Mouse (Mus musculus): Measurements from ENCODE around the gene Pnmal2. TPM values are rescaled to one million over a fixed set of nuclear protein-coding genes. Genes with fewer than 3 reads are reported as not detected.

The Pnmal2 gene
- polyA plus RNA-seq, 1 experiment from 2014 or later = 146 TPM

- no peaks in the 10 kb centered on the region for H3K9me3 ChIP-seq (ENCODE audit: control insufficient read depth, low read length)
- peak overlapping the region; percentile 1; the same call in 1 of the 2 replicates for H3K9ac ChIP-seq (ENCODE audit: low read depth, low read length)
- H3K27ac ChIP-seq (ENCODE audit: low read depth, low read length) = peak overlapping the region; percentile 66
- 28% methylated on average over 7 of the region's 7 CpGs for WGBS
- H3K4me2 ChIP-seq (ENCODE audit: low read length) = peak overlapping the region; percentile 27
- no peak overlapping the region for H3K4me3 ChIP-seq (ENCODE audit: low read length)
- no peaks in the 10 kb centered on the region for H3K36me3 ChIP-seq (ENCODE audit: control insufficient read depth, insufficient read depth, low read length)
- no peaks in the 10 kb centered on the region for H3K27me3 ChIP-seq (replicated peaks; ENCODE audit: control insufficient read depth, insufficient read depth, low read length)
- peak; percentile 27 for ATAC-seq
- H3K4me1 ChIP-seq (ENCODE audit: control insufficient read depth, insufficient read depth, low read depth, low read length) = peaks cover 44% of the 10 kb centered on the region
Observed at GRCm38 (mm10) chr7:16987541-16988149, 43.2 kb downstream of the Pnmal2 start.

- Histone ChIP-seq H3K27ac (ENCODE audit: low read depth, low read length) (peak overlapping the region; percentile 48; the same call in 1 of the 2 replicates), H3K9me3 (ENCODE audit: control insufficient read depth, low read length) (no peaks in the 10 kb centered on the region), H3K9ac (ENCODE audit: low read depth, low read length) (no peak overlapping the region), H3K4me3 (ENCODE audit: low read length) (no peak overlapping the region), H3K27me3 (replicated peaks; ENCODE audit: control insufficient read depth, insufficient read depth, low read length) (no peaks in the 10 kb centered on the region), H3K4me1 (ENCODE audit: control insufficient read depth, insufficient read depth, low read depth, low read length) (peaks cover 38% of the 10 kb centered on the region), H3K36me3 (ENCODE audit: control insufficient read depth, insufficient read depth, low read length) (no peaks in the 10 kb centered on the region), H3K4me2 (ENCODE audit: low read length) (no peak overlapping the region)
- no peak; the same call in 1 of the 2 replicates for ATAC-seq
- WGBS = 30% methylated on average over 3 of the region's 3 CpGs
Observed at GRCm38 (mm10) chr7:16988405-16988804, 43.9 kb downstream of the Pnmal2 start.

GRCm38 (mm10) chr7:16990006-16990744, 45.7 kb downstream of the Pnmal2 start:
- Histone ChIP-seq H3K27ac (ENCODE audit: low read depth, low read length) (peak overlapping the region; percentile 59), H3K9ac (ENCODE audit: low read depth, low read length) (peak overlapping the region; percentile 33; the same call in 1 of the 2 replicates), H3K4me2 (ENCODE audit: low read length) (no peak overlapping the region), H3K4me1 (ENCODE audit: control insufficient read depth, insufficient read depth, low read depth, low read length) (peaks cover 30% of the 10 kb centered on the region), H3K9me3 (ENCODE audit: control insufficient read depth, low read length) (no peaks in the 10 kb centered on the region), H3K36me3 (ENCODE audit: control insufficient read depth, insufficient read depth, low read length) (no peaks in the 10 kb centered on the region), H3K27me3 (replicated peaks; ENCODE audit: control insufficient read depth, insufficient read depth, low read length) (no peaks in the 10 kb centered on the region), H3K4me3 (ENCODE audit: low read length) (no peak overlapping the region)
- WGBS = 26% methylated on average over 13 of the region's 15 CpGs
- ATAC-seq = no peak

DNA sequence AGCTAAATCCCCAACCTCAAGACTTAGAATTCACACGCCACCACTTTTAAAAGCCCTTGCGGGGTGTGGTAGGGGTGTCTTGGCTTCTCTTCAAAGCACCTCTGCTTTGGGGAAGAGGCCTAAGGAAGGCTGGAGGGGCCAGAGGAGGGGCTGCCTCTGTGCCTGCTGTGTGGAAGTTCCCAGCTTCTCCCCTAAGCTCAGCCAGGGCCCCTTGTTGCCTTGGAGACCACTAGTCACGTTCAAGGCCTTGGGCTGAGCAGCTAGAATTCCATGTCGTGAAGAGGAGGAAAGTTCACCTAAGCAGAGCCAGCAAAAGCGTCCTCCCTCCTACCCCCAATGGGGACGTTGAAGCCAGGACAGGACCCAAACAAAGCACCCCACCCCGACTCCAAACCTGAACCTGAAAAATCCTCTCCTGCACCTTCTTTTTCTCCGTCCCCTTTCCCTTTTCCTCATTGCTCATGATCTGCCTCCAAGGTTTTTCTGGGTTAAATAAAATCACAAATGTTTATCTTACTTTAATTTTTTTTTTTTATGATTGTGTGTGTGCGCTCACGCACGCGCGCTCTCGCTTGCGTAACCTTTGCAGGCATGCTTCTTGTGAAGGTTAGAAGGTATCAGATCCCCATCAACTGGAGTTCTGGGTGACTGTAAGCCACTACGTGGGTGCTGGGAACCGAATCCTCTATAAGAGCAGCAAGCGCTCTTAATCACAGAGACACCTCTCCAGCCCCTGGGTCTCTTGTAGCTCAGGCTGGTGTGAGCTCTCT, 47.4 kb downstream of the Pnmal2 start:
- peak; percentile 56 for ATAC-seq
- H3K4me1 ChIP-seq (ENCODE audit: control insufficient read depth, insufficient read depth, low read depth, low read length) = peaks cover 27% of the 10 kb centered on the region
- no peaks in the 10 kb centered on the region for H3K27me3 ChIP-seq (replicated peaks; ENCODE audit: control insufficient read depth, insufficient read depth, low read length)
- H3K27ac ChIP-seq (ENCODE audit: low read depth, low read length) = peak overlapping the region; percentile 63
- H3K36me3 ChIP-seq (ENCODE audit: control insufficient read depth, insufficient read depth, low read length) = no peaks in the 10 kb centered on the region
- H3K4me2 ChIP-seq (ENCODE audit: low read length) = no peak overlapping the region
- WGBS = 49% methylated on average over 18 of the region's 18 CpGs
- no peak overlapping the region for H3K9ac ChIP-seq (ENCODE audit: low read depth, low read length)
- no peak overlapping the region for H3K4me3 ChIP-seq (ENCODE audit: low read length)
- H3K9me3 ChIP-seq (ENCODE audit: control insufficient read depth, low read length) = no peaks in the 10 kb centered on the region

DNA sequence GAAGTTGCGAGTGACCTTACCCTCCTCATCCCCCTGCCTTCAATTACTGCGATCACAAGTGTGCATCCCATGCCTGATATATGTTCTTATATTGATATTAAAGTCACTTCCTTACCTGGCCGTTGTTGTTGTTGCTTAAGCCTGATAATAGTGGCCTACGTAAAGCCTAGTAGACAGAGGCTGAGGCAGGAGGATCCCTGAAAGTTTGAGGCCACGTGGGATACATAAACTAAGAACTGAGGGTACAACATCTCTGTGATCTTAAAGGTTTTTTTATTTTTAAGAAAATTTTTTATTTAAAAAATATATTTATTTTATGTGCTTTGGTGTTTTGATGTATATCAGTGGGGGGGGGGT, 47.9 kb downstream of the Pnmal2 start, which contains the start of gene Ccdc8:
TSS of gene Ccdc8 (plus strand) at position 258 of the 357 bp plus-strand sequence.
- Histone ChIP-seq H3K36me3 (ENCODE audit: control insufficient read depth, insufficient read depth, low read length) (no peaks in the 10 kb centered on the region), H3K4me1 (ENCODE audit: control insufficient read depth, insufficient read depth, low read depth, low read length) (peaks cover 24% of the 10 kb centered on the region), H3K9me3 (ENCODE audit: control insufficient read depth, low read length) (no peaks in the 10 kb centered on the region), H3K4me2 (ENCODE audit: low read length) (peak within 1 kb of the TSS; percentile 55), H3K9ac (ENCODE audit: low read depth, low read length) (no peak within 1 kb of the TSS), H3K4me3 (ENCODE audit: low read length) (peak within 1 kb of the TSS; percentile 39), H3K27ac (ENCODE audit: low read depth, low read length) (peak within 1 kb of the TSS; percentile 71), H3K27me3 (replicated peaks; ENCODE audit: control insufficient read depth, insufficient read depth, low read length) (no peaks in the 10 kb centered on the region)
- 97% methylated on average over 5 of the region's 5 CpGs for WGBS
- ATAC-seq = no peak

GRCm38 (mm10) chr7:16993651-16994399, 49.3 kb downstream of the Pnmal2 start:
- peak overlapping the region; percentile 62 for H3K9ac ChIP-seq (ENCODE audit: low read depth, low read length)
- peak; percentile 77 for ATAC-seq
- H3K4me2 ChIP-seq (ENCODE audit: low read length) = peak overlapping the region; percentile 55
- no peaks in the 10 kb centered on the region for H3K36me3 ChIP-seq (ENCODE audit: control insufficient read depth, insufficient read depth, low read length)
- H3K9me3 ChIP-seq (ENCODE audit: control insufficient read depth, low read length) = no peaks in the 10 kb centered on the region
- no peaks in the 10 kb centered on the region for H3K27me3 ChIP-seq (replicated peaks; ENCODE audit: control insufficient read depth, insufficient read depth, low read length)
- H3K4me1 ChIP-seq (ENCODE audit: control insufficient read depth, insufficient read depth, low read depth, low read length) = peaks cover 14% of the 10 kb centered on the region
- H3K27ac ChIP-seq (ENCODE audit: low read depth, low read length) = peak overlapping the region; percentile 71
- WGBS = 6% methylated on average over 27 of the region's 27 CpGs
- H3K4me3 ChIP-seq (ENCODE audit: low read length) = peak overlapping the region; percentile 39

GRCm38 (mm10) chr7:16994400-16994799, 49.9 kb downstream of the Pnmal2 start:
- no peak for ATAC-seq
- peaks cover 14% of the 10 kb centered on the region for H3K4me1 ChIP-seq (ENCODE audit: control insufficient read depth, insufficient read depth, low read depth, low read length)
- WGBS = 18% methylated on average over 20 of the region's 20 CpGs

DNA sequence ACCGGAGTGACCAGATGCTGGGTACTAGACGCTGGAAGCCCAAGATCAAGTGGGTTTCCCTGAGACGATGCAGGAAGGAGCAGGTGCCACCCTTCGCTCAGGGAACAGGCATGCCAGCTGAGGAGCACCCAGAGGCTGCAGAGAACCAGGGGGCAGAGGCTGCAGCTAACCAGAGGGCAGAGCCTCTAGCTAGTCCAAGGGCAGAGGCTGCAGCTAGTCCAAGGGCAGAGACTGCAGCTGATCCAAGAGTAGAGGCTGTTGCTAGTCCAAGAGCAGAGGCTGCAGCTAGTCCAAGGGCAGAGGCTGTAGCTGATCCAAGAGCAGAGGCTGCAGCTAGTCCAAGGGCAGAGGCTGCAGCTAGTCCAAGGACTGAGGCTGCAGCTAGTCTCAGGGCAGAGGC, 50.9 kb downstream of the Pnmal2 start:
- H3K27ac ChIP-seq (ENCODE audit: low read depth, low read length) = no peak overlapping the region
- ATAC-seq = no peak
- 62% methylated on average over 4 of the region's 4 CpGs for WGBS
- no peaks in the 10 kb centered on the region for H3K36me3 ChIP-seq (ENCODE audit: control insufficient read depth, insufficient read depth, low read length)
- peak overlapping the region; percentile 39; the same call in 1 of the 2 replicates for H3K4me3 ChIP-seq (ENCODE audit: low read length)
- H3K4me2 ChIP-seq (ENCODE audit: low read length) = peak overlapping the region; percentile 55
- no peaks in the 10 kb centered on the region for H3K9me3 ChIP-seq (ENCODE audit: control insufficient read depth, low read length)
- peaks cover 13% of the 10 kb centered on the region for H3K4me1 ChIP-seq (ENCODE audit: control insufficient read depth, insufficient read depth, low read depth, low read length)
- peak overlapping the region; percentile 62; the same call in 1 of the 2 replicates for H3K9ac ChIP-seq (ENCODE audit: low read depth, low read length)
- H3K27me3 ChIP-seq (replicated peaks; ENCODE audit: control insufficient read depth, insufficient read depth, low read length) = no peaks in the 10 kb centered on the region

More at GRCm38 (mm10) chr7:16994400-16994799, 49.9 kb downstream of the Pnmal2 start:
- Histone ChIP-seq H3K27me3 (replicated peaks; ENCODE audit: control insufficient read depth, insufficient read depth, low read length) (no peaks in the 10 kb centered on the region), H3K36me3 (ENCODE audit: control insufficient read depth, insufficient read depth, low read length) (no peaks in the 10 kb centered on the region), H3K9ac (ENCODE audit: low read depth, low read length) (peak overlapping the region; percentile 62), H3K4me2 (ENCODE audit: low read length) (peak overlapping the region; percentile 55), H3K4me3 (ENCODE audit: low read length) (peak overlapping the region; percentile 39), H3K27ac (ENCODE audit: low read depth, low read length) (peak overlapping the region; percentile 71), H3K9me3 (ENCODE audit: control insufficient read depth, low read length) (no peaks in the 10 kb centered on the region)

Measured in hindbrain, embryonic 16.5 days (tissue).